Mouse (Mus musculus) erythroblast, embryonic 14.5 days (primary cell): Measurements from ENCODE around the gene Clca3a1.

Experiments
- GATA1 ChIP-seq: IDR thresholded peaks from 2 replicates; pipeline ENCODE4 v1.6.1; 2012; ENCODE audit warnings: low read length, inconsistent platforms, mixed read lengths
- TAL1 ChIP-seq: IDR thresholded peaks from 3 replicates; pipeline ENCODE4 v1.6.1; 2012; ENCODE audit warnings: low read length, inconsistent platforms, mixed read lengths

- no peak for TF ChIP-seq TAL1
- no peak for TF ChIP-seq GATA1
Observed at GRCm38 (mm10) chr3:144697942-144698341, 62.8 kb downstream of the Clca3a1 start.
